Mouse (Mus musculus): ENCODE data around the gene Stard10. TPM values are rescaled to one million over a fixed set of nuclear protein-coding genes. Genes with fewer than 3 reads are reported as not detected.

Gene Stard10
- polyA plus RNA-seq, 1 experiment from 2014 or later: 74.1 TPM

DNA sequence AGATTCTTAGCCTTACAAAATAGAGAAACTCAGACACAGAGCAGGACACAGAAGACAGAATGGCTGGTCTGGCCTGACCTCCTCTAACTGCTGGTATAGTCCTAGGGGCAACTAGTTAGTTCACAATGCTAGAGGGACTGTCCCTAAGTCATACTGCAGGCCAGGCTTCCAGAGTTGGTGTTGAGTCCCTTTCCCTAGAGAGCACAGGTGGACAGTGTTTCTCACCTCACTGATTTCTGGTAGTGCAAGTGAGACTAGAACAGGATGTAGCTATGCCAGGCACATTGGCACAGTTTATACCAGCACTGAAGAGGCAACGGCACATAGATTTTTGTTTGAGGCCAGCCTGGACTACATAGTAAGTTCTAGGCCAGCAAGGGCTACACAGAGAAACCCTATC, 24.2 kb upstream of the Stard10 start:
- no peak for TF ChIP-seq CTCF (IDR thresholded peaks at IDR 0.05; ENCODE audit: low read depth)
- H3K36me3 ChIP-seq (ENCODE audit: insufficient read depth, low read length): peaks cover 13% of the 10 kb centered on the region; the same call in 1 of the 2 replicates
- 93% methylated on average over 1 of the region's 1 CpGs for WGBS
- H3K9ac ChIP-seq (ENCODE audit: low read depth, low read length): no peak overlapping the region
- no peak overlapping the region for H3K4me2 ChIP-seq (ENCODE audit: low read length)
- H3K27me3 ChIP-seq (ENCODE audit: insufficient read depth, low read length): no peaks in the 10 kb centered on the region
- no peak overlapping the region for H3K27ac ChIP-seq
- DNase-seq (ENCODE audit: low spot score) (no peak), ATAC-seq (replicated peaks; ENCODE audit: low FRiP score, low read depth) (no peak)
- H3K9me3 ChIP-seq (replicated peaks; ENCODE audit: low read length): no peaks in the 10 kb centered on the region
- no peak overlapping the region for H3K4me3 ChIP-seq (replicated peaks; ENCODE audit: low read depth, low read length)
- H3K4me1 ChIP-seq (replicated peaks; ENCODE audit: insufficient read depth, low read length): peaks cover 9% of the 10 kb centered on the region

DNA sequence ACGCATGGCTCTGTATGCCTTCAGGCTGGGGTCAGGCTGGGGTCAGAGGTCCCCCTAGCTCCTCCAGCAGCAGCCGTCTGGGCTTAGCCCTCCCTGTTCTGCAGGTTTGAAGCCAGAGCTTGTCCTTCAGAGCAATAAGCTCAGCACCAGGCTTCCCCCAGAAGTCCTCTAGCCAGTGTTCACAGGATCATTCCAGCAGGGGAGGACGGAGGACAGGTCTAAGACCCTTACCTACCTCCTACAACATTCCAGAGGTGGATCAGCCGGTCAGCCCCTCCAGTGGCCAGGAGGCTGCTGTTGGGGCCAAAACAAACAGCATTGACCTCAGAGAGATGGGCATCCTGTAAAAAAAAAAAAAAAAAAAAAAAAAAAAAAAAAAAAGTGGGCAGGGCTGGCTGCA, 23.7 kb upstream of the Stard10 start:
- DNase-seq (ENCODE audit: low spot score) (no peak), ATAC-seq (replicated peaks; ENCODE audit: low FRiP score, low read depth) (no peak)
- TF ChIP-seq CTCF (IDR thresholded peaks at IDR 0.05; ENCODE audit: low read depth): no peak
- Histone ChIP-seq H3K4me2 (ENCODE audit: low read length) (no peak overlapping the region), H3K9ac (ENCODE audit: low read depth, low read length) (no peak overlapping the region), H3K36me3 (ENCODE audit: insufficient read depth, low read length) (peaks cover 13% of the 10 kb centered on the region; the same call in 1 of the 2 replicates), H3K27me3 (ENCODE audit: insufficient read depth, low read length) (no peaks in the 10 kb centered on the region), H3K9me3 (replicated peaks; ENCODE audit: low read length) (no peaks in the 10 kb centered on the region), H3K4me3 (replicated peaks; ENCODE audit: low read depth, low read length) (no peak overlapping the region), H3K27ac (no peak overlapping the region), H3K4me1 (replicated peaks; ENCODE audit: insufficient read depth, low read length) (peaks cover 9% of the 10 kb centered on the region)
- WGBS: 51% methylated on average over 4 of the region's 4 CpGs

DNA sequence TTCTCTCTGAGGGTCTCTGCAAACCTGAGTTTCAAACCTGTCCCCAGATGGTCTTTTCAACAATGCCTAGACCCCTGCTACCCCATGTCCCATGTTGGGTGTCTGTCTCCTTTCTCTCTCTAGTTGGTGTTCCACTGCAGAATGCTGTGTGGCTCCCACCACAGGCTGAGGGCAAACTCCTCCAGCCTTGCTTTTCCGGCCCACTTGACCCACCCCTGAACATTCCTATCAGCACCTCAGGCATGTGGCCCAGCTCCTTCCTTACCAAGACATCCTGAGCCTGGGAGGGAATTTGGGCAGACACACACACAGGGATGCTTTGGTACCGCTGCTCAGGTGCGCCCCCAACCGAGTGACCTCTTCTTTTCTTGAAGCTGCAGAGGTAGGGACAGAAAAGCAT, 23.3 kb upstream of the Stard10 start:
- no peak overlapping the region for H3K4me3 ChIP-seq (replicated peaks; ENCODE audit: low read depth, low read length)
- H3K9ac ChIP-seq (ENCODE audit: low read depth, low read length): no peak overlapping the region
- peaks cover 9% of the 10 kb centered on the region for H3K4me1 ChIP-seq (replicated peaks; ENCODE audit: insufficient read depth, low read length)
- no peak overlapping the region for H3K27ac ChIP-seq
- peaks cover 13% of the 10 kb centered on the region; the same call in 1 of the 2 replicates for H3K36me3 ChIP-seq (ENCODE audit: insufficient read depth, low read length)
- H3K4me2 ChIP-seq (ENCODE audit: low read length): no peak overlapping the region
- DNase-seq (ENCODE audit: low spot score) (no peak), ATAC-seq (replicated peaks; ENCODE audit: low FRiP score, low read depth) (no peak)
- H3K9me3 ChIP-seq (replicated peaks; ENCODE audit: low read length): no peaks in the 10 kb centered on the region
- H3K27me3 ChIP-seq (ENCODE audit: insufficient read depth, low read length): no peaks in the 10 kb centered on the region
- WGBS: 63% methylated on average over 4 of the region's 4 CpGs
- TF ChIP-seq CTCF (IDR thresholded peaks at IDR 0.05; ENCODE audit: low read depth): peak; percentile 3; the same call in 1 of the 2 replicates

DNA sequence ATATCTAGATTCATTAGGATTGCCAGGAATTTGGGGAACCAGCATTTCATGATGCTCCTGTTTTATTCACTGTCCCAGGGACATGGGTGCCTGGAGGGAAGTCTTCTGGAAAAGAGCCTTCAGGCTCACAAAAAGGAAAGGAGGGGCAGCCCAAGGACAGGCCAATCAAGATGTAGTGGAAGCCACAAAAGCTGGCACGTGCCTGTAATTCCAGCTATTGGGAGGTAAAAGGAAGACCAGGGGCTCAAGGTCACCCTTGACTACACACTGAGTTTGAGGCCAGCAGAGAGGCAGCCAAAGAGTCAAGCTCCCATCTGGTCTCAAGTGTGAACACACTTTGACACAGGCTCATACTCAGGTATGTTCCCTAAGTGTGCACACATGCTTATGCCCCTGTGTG, 21.4 kb upstream of the Stard10 start:
- H3K4me2 ChIP-seq (ENCODE audit: low read length): no peak overlapping the region
- ATAC-seq (replicated peaks; ENCODE audit: low FRiP score, low read depth) (no peak), DNase-seq (ENCODE audit: low spot score) (no peak)
- H3K27ac ChIP-seq: no peak overlapping the region
- H3K36me3 ChIP-seq (ENCODE audit: insufficient read depth, low read length): 0 out of 2 replicates have a peak, but pooled peaks cover 7% of the 10 kb centered on the region
- WGBS: 36% methylated on average over 1 of the region's 1 CpGs
- no peak overlapping the region for H3K4me3 ChIP-seq (replicated peaks; ENCODE audit: low read depth, low read length)
- no peak overlapping the region for H3K9ac ChIP-seq (ENCODE audit: low read depth, low read length)
- H3K27me3 ChIP-seq (ENCODE audit: insufficient read depth, low read length): no peaks in the 10 kb centered on the region; the same call in 1 of the 2 replicates
- TF ChIP-seq CTCF (IDR thresholded peaks at IDR 0.05; ENCODE audit: low read depth): no peak
- H3K4me1 ChIP-seq (replicated peaks; ENCODE audit: insufficient read depth, low read length): peaks cover 9% of the 10 kb centered on the region
- no peaks in the 10 kb centered on the region for H3K9me3 ChIP-seq (replicated peaks; ENCODE audit: low read length)

DNA sequence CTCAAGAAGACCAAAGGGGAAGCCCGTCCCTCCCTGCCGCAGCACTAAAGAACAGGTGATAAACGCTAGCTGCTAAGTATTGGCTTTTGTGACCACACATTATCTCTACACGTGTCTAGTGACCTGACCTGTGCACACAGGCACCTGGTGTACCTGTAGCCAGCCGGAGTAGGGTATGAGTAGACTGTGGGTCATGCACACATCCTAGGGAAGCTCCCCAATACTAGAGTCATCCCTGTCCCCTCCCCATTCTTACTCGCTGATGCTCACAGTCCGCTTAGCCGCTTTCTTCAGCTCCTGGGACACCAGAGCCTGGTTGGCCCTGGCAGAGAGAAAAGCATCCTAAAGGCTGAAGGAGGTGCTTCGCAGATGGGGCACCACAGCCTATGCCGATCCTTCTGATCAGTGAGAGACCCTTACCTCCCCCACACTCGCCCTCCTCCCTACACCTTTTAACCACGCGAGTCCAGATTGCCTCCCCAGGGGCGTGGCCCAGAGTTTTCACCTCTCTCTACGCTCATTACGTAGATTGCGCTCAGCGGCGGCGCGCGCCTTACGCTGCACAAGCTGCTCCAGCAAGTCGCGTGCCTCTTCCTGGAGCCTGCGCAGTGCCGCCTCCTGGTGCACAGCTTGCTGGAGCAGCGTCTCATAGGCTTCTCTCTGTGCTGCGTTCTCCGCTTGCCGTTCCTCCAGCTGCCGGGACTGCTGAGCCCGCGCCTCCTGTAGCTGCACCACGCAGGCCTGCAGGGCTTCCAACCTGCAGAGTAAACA, 20.4 kb upstream of the Stard10 start:
- H3K36me3 ChIP-seq (ENCODE audit: insufficient read depth, low read length): 0 out of 2 replicates have a peak, but pooled peaks cover 2% of the 10 kb centered on the region
- no peak overlapping the region for H3K27ac ChIP-seq
- H3K9me3 ChIP-seq (replicated peaks; ENCODE audit: low read length): no peaks in the 10 kb centered on the region
- H3K27me3 ChIP-seq (ENCODE audit: insufficient read depth, low read length): no peaks in the 10 kb centered on the region; the same call in 1 of the 2 replicates
- peak overlapping the region; percentile 44; the same call in 1 of the 2 replicates for H3K9ac ChIP-seq (ENCODE audit: low read depth, low read length)
- ATAC-seq (replicated peaks; ENCODE audit: low FRiP score, low read depth) (peak; percentile 77), DNase-seq (ENCODE audit: low spot score) (peak; percentile 91)
- peak overlapping the region; percentile 21; the same call in 1 of the 2 replicates for H3K4me3 ChIP-seq (replicated peaks; ENCODE audit: low read depth, low read length)
- peak overlapping the region; percentile 60 for H3K4me2 ChIP-seq (ENCODE audit: low read length)
- 9% methylated on average over 35 of the region's 35 CpGs for WGBS
- TF ChIP-seq CTCF (IDR thresholded peaks at IDR 0.05; ENCODE audit: low read depth): peak; percentile 68
- H3K4me1 ChIP-seq (replicated peaks; ENCODE audit: insufficient read depth, low read length): peaks cover 15% of the 10 kb centered on the region

DNA sequence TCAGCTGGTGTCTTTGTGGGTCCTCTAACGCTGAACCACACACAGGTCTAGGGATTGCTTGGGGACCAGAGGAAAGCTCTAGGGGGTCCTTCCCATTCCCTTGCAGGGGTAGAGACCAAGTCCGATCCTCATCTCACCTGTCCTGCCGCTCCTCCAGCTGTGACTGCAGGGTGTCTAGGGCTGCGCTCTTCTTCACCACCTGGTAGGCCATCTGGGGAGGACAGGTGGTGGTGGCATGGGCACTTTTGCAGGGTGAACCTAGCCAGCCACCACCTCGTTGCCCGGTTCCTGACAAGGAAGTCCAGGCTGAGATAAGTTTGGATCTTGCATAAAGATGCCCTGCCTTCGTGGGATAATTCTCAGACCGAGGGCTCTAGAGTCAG, 19.9 kb upstream of the Stard10 start:
- no peak for TF ChIP-seq CTCF (IDR thresholded peaks at IDR 0.05; ENCODE audit: low read depth)
- Histone ChIP-seq H3K9me3 (replicated peaks; ENCODE audit: low read length) (no peaks in the 10 kb centered on the region), H3K27me3 (ENCODE audit: insufficient read depth, low read length) (no peaks in the 10 kb centered on the region; the same call in 1 of the 2 replicates), H3K4me3 (replicated peaks; ENCODE audit: low read depth, low read length) (peak overlapping the region; percentile 21; the same call in 1 of the 2 replicates), H3K27ac (no peak overlapping the region), H3K4me1 (replicated peaks; ENCODE audit: insufficient read depth, low read length) (peaks cover 15% of the 10 kb centered on the region), H3K36me3 (ENCODE audit: insufficient read depth, low read length) (no peaks in the 10 kb centered on the region), H3K9ac (ENCODE audit: low read depth, low read length) (peak overlapping the region; percentile 44; the same call in 1 of the 2 replicates), H3K4me2 (ENCODE audit: low read length) (peak overlapping the region; percentile 60)
- WGBS: 33% methylated on average over 8 of the region's 8 CpGs
- DNase-seq (ENCODE audit: low spot score) (no peak), ATAC-seq (replicated peaks; ENCODE audit: low FRiP score, low read depth) (no peak)
